Mouse (Mus musculus): Measurements from ENCODE around the gene Manba.

The Manba gene

GRCm38 (mm10) chr3:135573051-135573450 lies 87.6 kb downstream of the Manba start:
- in situ Hi-C loops (cut with MboI; ENCODE audit: unreplicated experiment in 2 of 2): no loop called here

- in situ Hi-C loops (cut with MboI; ENCODE audit: unreplicated experiment in 2 of 2): no loop called here
Measured at GRCm38 (mm10) chr3:135575126-135575525, 89.7 kb downstream of the Manba start.

GRCm38 (mm10) chr3:135578588-135579140 lies 93.3 kb downstream of the Manba start:
- in situ Hi-C loops (cut with MboI; ENCODE audit: unreplicated experiment in 2 of 2): no loop called here

- in situ Hi-C loops (cut with MboI; ENCODE audit: unreplicated experiment in 2 of 2): no loop called here
Measured at GRCm38 (mm10) chr3:135579179-135579578, 93.8 kb downstream of the Manba start.

GRCm38 (mm10) chr3:135580439-135581275 lies 95.2 kb downstream of the Manba start:
- in situ Hi-C loops (cut with MboI; ENCODE audit: unreplicated experiment in 2 of 2): loop anchor here (5.0 to 10.0 kb wide), 5 partner anchors 68 to 288 kb away; partner anchors contain the start of gene Nfkb1 (in 1 of the 2)

- in situ Hi-C loops (cut with MboI; ENCODE audit: unreplicated experiment in 2 of 2): loop anchor here (5.0 to 10.0 kb wide), 5 partner anchors 69 to 289 kb away; partner anchors contain the start of gene Nfkb1 (in 1 of the 2)
Measured at GRCm38 (mm10) chr3:135581606-135582117, 96.3 kb downstream of the Manba start.

- in situ Hi-C loops (cut with MboI; ENCODE audit: unreplicated experiment in 2 of 2): loop anchor here (5.0 to 10.0 kb wide), 5 partner anchors 70 to 290 kb away; partner anchors contain the start of gene Nfkb1 (in 1 of the 2)
Measured at GRCm38 (mm10) chr3:135582246-135582645, 96.8 kb downstream of the Manba start.

GRCm38 (mm10) chr3:135585482-135585881 lies 100.1 kb downstream of the Manba start:
- in situ Hi-C loops (cut with MboI; ENCODE audit: unreplicated experiment in 2 of 2): loop anchor here in 1 of 2 experiments (10.0 kb wide), 1 partner anchor 109 kb away; the partner anchor contains the start of gene Nfkb1

GRCm38 (mm10) chr3:135586060-135586459 lies 100.6 kb downstream of the Manba start:
- in situ Hi-C loops (cut with MboI; ENCODE audit: unreplicated experiment in 2 of 2): loop anchor here in 1 of 2 experiments (10.0 kb wide), 1 partner anchor 109 kb away; the partner anchor contains the start of gene Nfkb1

GRCm38 (mm10) chr3:135586471-135586880 lies 101.1 kb downstream of the Manba start:
- in situ Hi-C loops (cut with MboI; ENCODE audit: unreplicated experiment in 2 of 2): loop anchor here in 1 of 2 experiments (10.0 kb wide), 1 partner anchor 108 kb away; the partner anchor contains the start of gene Nfkb1

GRCm38 (mm10) chr3:135590471-135590870 lies 105.1 kb downstream of the Manba start:
- in situ Hi-C loops (cut with MboI; ENCODE audit: unreplicated experiment in 2 of 2): no loop called here

- in situ Hi-C loops (cut with MboI; ENCODE audit: unreplicated experiment in 2 of 2): no loop called here
Measured at GRCm38 (mm10) chr3:135591376-135591775, 106.0 kb downstream of the Manba start.

- in situ Hi-C loops (cut with MboI; ENCODE audit: unreplicated experiment in 2 of 2): no loop called here
Measured at GRCm38 (mm10) chr3:135592011-135592410, 106.6 kb downstream of the Manba start.

- in situ Hi-C loops (cut with MboI; ENCODE audit: unreplicated experiment in 2 of 2): no loop called here
Measured at GRCm38 (mm10) chr3:135594238-135594917, 109.0 kb downstream of the Manba start.

- in situ Hi-C loops (cut with MboI; ENCODE audit: unreplicated experiment in 2 of 2): loop anchor here in 1 of 2 experiments (5.0 kb wide), 1 partner anchor 105 kb away; no protein-coding TSS in a partner anchor
Measured at GRCm38 (mm10) chr3:135597014-135597413, 111.6 kb downstream of the Manba start.

GRCm38 (mm10) chr3:135598355-135598754 lies 112.9 kb downstream of the Manba start:
- in situ Hi-C loops (cut with MboI; ENCODE audit: unreplicated experiment in 2 of 2): loop anchor here in 1 of 2 experiments (5.0 kb wide), 1 partner anchor 104 kb away; no protein-coding TSS in a partner anchor

GRCm38 (mm10) chr3:135602731-135603130 lies 117.3 kb downstream of the Manba start:
- in situ Hi-C loops (cut with MboI; ENCODE audit: unreplicated experiment in 2 of 2): no loop called here

GRCm38 (mm10) chr3:135604626-135605417 lies 119.4 kb downstream of the Manba start:
- in situ Hi-C loops (cut with MboI; ENCODE audit: unreplicated experiment in 2 of 2): no loop called here

GRCm38 (mm10) chr3:135605474-135605873 lies 120.1 kb downstream of the Manba start:
- in situ Hi-C loops (cut with MboI; ENCODE audit: unreplicated experiment in 2 of 2): no loop called here

GRCm38 (mm10) chr3:135606592-135606991 lies 121.2 kb downstream of the Manba start:
- in situ Hi-C loops (cut with MboI; ENCODE audit: unreplicated experiment in 2 of 2): no loop called here

All from v-Abl transformed pro-B cells (cell line).